Mouse (Mus musculus): ENCODE data around the gene Ddo. TPM values are rescaled to one million over a fixed set of nuclear protein-coding genes. Genes with fewer than 3 reads are reported as not detected.

The Ddo gene
- polyA plus RNA-seq, 1 experiment from 2014 or later = 0.66 TPM

- Histone ChIP-seq H3K9ac (no peak overlapping the region), H3K27ac (no peak overlapping the region), H3K4me3 (no peak overlapping the region), H3K36me3 (no peaks in the 10 kb centered on the region), H3K4me1 (peaks cover 10% of the 10 kb centered on the region), H3K4me2 (no peak overlapping the region), H3K27me3 (no peaks in the 10 kb centered on the region; the same call in 1 of the 2 replicates), H3K9me3 (no peaks in the 10 kb centered on the region)
- no peak for ATAC-seq (ENCODE audit: insufficient number of reproducible peaks, insufficient read depth, low FRiP score, low TSS enrichment, low read depth)
- WGBS = 63% methylated on average over 10 of the region's 10 CpGs
Measured at GRCm38 (mm10) chr10:40637331-40637730, 7.5 kb downstream of the Ddo start.

GRCm38 (mm10) chr10:40638276-40638675, 8.5 kb downstream of the Ddo start:
- peaks cover 10% of the 10 kb centered on the region for H3K4me1 ChIP-seq
- no peaks in the 10 kb centered on the region for H3K36me3 ChIP-seq
- H3K9me3 ChIP-seq = no peaks in the 10 kb centered on the region
- H3K9ac ChIP-seq = no peak overlapping the region
- no peak for ATAC-seq (ENCODE audit: insufficient number of reproducible peaks, insufficient read depth, low FRiP score, low TSS enrichment, low read depth)
- no peak overlapping the region for H3K27ac ChIP-seq
- H3K4me2 ChIP-seq = no peak overlapping the region
- WGBS = 68% methylated on average over 7 of the region's 7 CpGs
- H3K27me3 ChIP-seq = no peaks in the 10 kb centered on the region; the same call in 1 of the 2 replicates
- no peak overlapping the region for H3K4me3 ChIP-seq

- WGBS = 51% methylated on average over 26 of the region's 26 CpGs
- H3K4me3 ChIP-seq = no peak overlapping the region
- H3K4me2 ChIP-seq = no peak overlapping the region
- no peaks in the 10 kb centered on the region for H3K36me3 ChIP-seq
- ATAC-seq (ENCODE audit: insufficient number of reproducible peaks, insufficient read depth, low FRiP score, low TSS enrichment, low read depth) = no peak
- H3K4me1 ChIP-seq = peaks cover 10% of the 10 kb centered on the region
- H3K9ac ChIP-seq = no peak overlapping the region; the same call in 1 of the 2 replicates
- no peaks in the 10 kb centered on the region; the same call in 1 of the 2 replicates for H3K27me3 ChIP-seq
- H3K9me3 ChIP-seq = no peaks in the 10 kb centered on the region
- no peak overlapping the region for H3K27ac ChIP-seq
Measured at GRCm38 (mm10) chr10:40638823-40639819, 9.3 kb downstream of the Ddo start.

- Histone ChIP-seq H3K27me3 (no peaks in the 10 kb centered on the region; the same call in 1 of the 2 replicates), H3K4me2 (no peak overlapping the region), H3K4me3 (no peak overlapping the region), H3K9me3 (no peaks in the 10 kb centered on the region), H3K4me1 (peaks cover 10% of the 10 kb centered on the region), H3K27ac (no peak overlapping the region), H3K36me3 (no peaks in the 10 kb centered on the region), H3K9ac (no peak overlapping the region)
- ATAC-seq (ENCODE audit: insufficient number of reproducible peaks, insufficient read depth, low FRiP score, low TSS enrichment, low read depth) = no peak
- WGBS = 92% methylated on average over 4 of the region's 4 CpGs
Measured at GRCm38 (mm10) chr10:40640406-40640805, 10.6 kb downstream of the Ddo start.

- ATAC-seq (ENCODE audit: insufficient number of reproducible peaks, insufficient read depth, low FRiP score, low TSS enrichment, low read depth) = no peak
Measured at GRCm38 (mm10) chr10:40641901-40642300, 12.1 kb downstream of the Ddo start.

GRCm38 (mm10) chr10:40643126-40643525, 13.3 kb downstream of the Ddo start:
- H3K4me3 ChIP-seq = no peak overlapping the region
- H3K4me2 ChIP-seq = no peak overlapping the region
- 80% methylated on average over 5 of the region's 5 CpGs for WGBS
- H3K36me3 ChIP-seq = no peaks in the 10 kb centered on the region
- no peaks in the 10 kb centered on the region; the same call in 1 of the 2 replicates for H3K27me3 ChIP-seq
- no peaks in the 10 kb centered on the region for H3K9me3 ChIP-seq
- peaks cover 10% of the 10 kb centered on the region for H3K4me1 ChIP-seq
- no peak overlapping the region for H3K27ac ChIP-seq
- no peak overlapping the region for H3K9ac ChIP-seq
- ATAC-seq (ENCODE audit: insufficient number of reproducible peaks, insufficient read depth, low FRiP score, low TSS enrichment, low read depth) = no peak

More at GRCm38 (mm10) chr10:40641901-40642300, 12.1 kb downstream of the Ddo start:
- WGBS = 83% methylated on average over 7 of the region's 7 CpGs
- no peak overlapping the region for H3K4me3 ChIP-seq
- H3K27ac ChIP-seq = no peak overlapping the region
- no peaks in the 10 kb centered on the region; the same call in 1 of the 2 replicates for H3K27me3 ChIP-seq
- H3K4me2 ChIP-seq = no peak overlapping the region
- no peak overlapping the region for H3K9ac ChIP-seq
- no peaks in the 10 kb centered on the region for H3K9me3 ChIP-seq
- peaks cover 10% of the 10 kb centered on the region for H3K4me1 ChIP-seq
- H3K36me3 ChIP-seq = no peaks in the 10 kb centered on the region

GRCm38 (mm10) chr10:40644456-40644855, 14.6 kb downstream of the Ddo start:
- H3K9ac ChIP-seq = no peak overlapping the region
- H3K4me2 ChIP-seq = no peak overlapping the region
- no peak for ATAC-seq (ENCODE audit: insufficient number of reproducible peaks, insufficient read depth, low FRiP score, low TSS enrichment, low read depth)
- H3K36me3 ChIP-seq = no peaks in the 10 kb centered on the region
- no peaks in the 10 kb centered on the region for H3K9me3 ChIP-seq
- no peaks in the 10 kb centered on the region; the same call in 1 of the 2 replicates for H3K27me3 ChIP-seq
- H3K4me3 ChIP-seq = no peak overlapping the region
- WGBS = 61% methylated on average over 9 of the region's 9 CpGs
- peaks cover 2% of the 10 kb centered on the region for H3K4me1 ChIP-seq
- H3K27ac ChIP-seq = no peak overlapping the region

GRCm38 (mm10) chr10:40645346-40645745, 15.5 kb downstream of the Ddo start:
- Histone ChIP-seq H3K36me3 (no peaks in the 10 kb centered on the region), H3K27me3 (no peaks in the 10 kb centered on the region; the same call in 1 of the 2 replicates), H3K9me3 (no peaks in the 10 kb centered on the region), H3K9ac (no peak overlapping the region), H3K4me1 (no peaks in the 10 kb centered on the region), H3K4me2 (no peak overlapping the region), H3K4me3 (no peak overlapping the region), H3K27ac (no peak overlapping the region)
- 73% methylated on average over 1 of the region's 1 CpGs for WGBS
- ATAC-seq (ENCODE audit: insufficient number of reproducible peaks, insufficient read depth, low FRiP score, low TSS enrichment, low read depth) = no peak

- Histone ChIP-seq H3K9me3 (no peaks in the 10 kb centered on the region), H3K27ac (no peak overlapping the region), H3K27me3 (no peaks in the 10 kb centered on the region), H3K4me2 (no peak overlapping the region), H3K4me3 (no peak overlapping the region), H3K9ac (no peak overlapping the region), H3K4me1 (no peaks in the 10 kb centered on the region), H3K36me3 (no peaks in the 10 kb centered on the region)
- 86% methylated on average over 12 of the region's 12 CpGs for WGBS
- ATAC-seq (ENCODE audit: insufficient number of reproducible peaks, insufficient read depth, low FRiP score, low TSS enrichment, low read depth) = no peak
Measured at GRCm38 (mm10) chr10:40648776-40649175, 19.0 kb downstream of the Ddo start.

GRCm38 (mm10) chr10:40649634-40650033, 19.8 kb downstream of the Ddo start:
- no peak overlapping the region for H3K4me3 ChIP-seq
- no peaks in the 10 kb centered on the region for H3K36me3 ChIP-seq
- WGBS = 37% methylated on average over 4 of the region's 4 CpGs
- no peak overlapping the region for H3K9ac ChIP-seq
- no peaks in the 10 kb centered on the region for H3K4me1 ChIP-seq
- no peak overlapping the region for H3K27ac ChIP-seq
- no peaks in the 10 kb centered on the region for H3K27me3 ChIP-seq
- H3K4me2 ChIP-seq = no peak overlapping the region
- ATAC-seq (ENCODE audit: insufficient number of reproducible peaks, insufficient read depth, low FRiP score, low TSS enrichment, low read depth) = no peak
- H3K9me3 ChIP-seq = no peaks in the 10 kb centered on the region

- no peak for ATAC-seq (ENCODE audit: insufficient number of reproducible peaks, insufficient read depth, low FRiP score, low TSS enrichment, low read depth)
- Histone ChIP-seq H3K9ac (no peak overlapping the region), H3K4me3 (no peak overlapping the region), H3K27ac (no peak overlapping the region), H3K4me2 (no peak overlapping the region), H3K4me1 (no peaks in the 10 kb centered on the region), H3K27me3 (no peaks in the 10 kb centered on the region), H3K36me3 (no peaks in the 10 kb centered on the region), H3K9me3 (no peaks in the 10 kb centered on the region)
- WGBS = 82% methylated on average over 2 of the region's 2 CpGs
Measured at GRCm38 (mm10) chr10:40651676-40652075, 21.9 kb downstream of the Ddo start.

GRCm38 (mm10) chr10:40665270-40665669, 35.5 kb downstream of the Ddo start:
- Histone ChIP-seq H3K4me1 (no peaks in the 10 kb centered on the region), H3K9ac (no peak overlapping the region), H3K4me2 (no peak overlapping the region), H3K4me3 (no peak overlapping the region), H3K27me3 (no peaks in the 10 kb centered on the region), H3K27ac (no peak overlapping the region), H3K9me3 (no peaks in the 10 kb centered on the region), H3K36me3 (no peaks in the 10 kb centered on the region)
- WGBS = 83% methylated on average over 3 of the region's 3 CpGs
- no peak for ATAC-seq (ENCODE audit: insufficient number of reproducible peaks, insufficient read depth, low FRiP score, low TSS enrichment, low read depth)

All from embryonic facial prominence, embryonic 13.5 days (tissue).